Mouse (Mus musculus) kidney, adult 9 months (tissue): ENCODE measurements around the gene Ttc16.

ENCODE experiments used
- DNase-seq: peaks from one replicate; pipeline ENCODE4 v3.0.0; 2022

Ttc16 gene

DNA sequence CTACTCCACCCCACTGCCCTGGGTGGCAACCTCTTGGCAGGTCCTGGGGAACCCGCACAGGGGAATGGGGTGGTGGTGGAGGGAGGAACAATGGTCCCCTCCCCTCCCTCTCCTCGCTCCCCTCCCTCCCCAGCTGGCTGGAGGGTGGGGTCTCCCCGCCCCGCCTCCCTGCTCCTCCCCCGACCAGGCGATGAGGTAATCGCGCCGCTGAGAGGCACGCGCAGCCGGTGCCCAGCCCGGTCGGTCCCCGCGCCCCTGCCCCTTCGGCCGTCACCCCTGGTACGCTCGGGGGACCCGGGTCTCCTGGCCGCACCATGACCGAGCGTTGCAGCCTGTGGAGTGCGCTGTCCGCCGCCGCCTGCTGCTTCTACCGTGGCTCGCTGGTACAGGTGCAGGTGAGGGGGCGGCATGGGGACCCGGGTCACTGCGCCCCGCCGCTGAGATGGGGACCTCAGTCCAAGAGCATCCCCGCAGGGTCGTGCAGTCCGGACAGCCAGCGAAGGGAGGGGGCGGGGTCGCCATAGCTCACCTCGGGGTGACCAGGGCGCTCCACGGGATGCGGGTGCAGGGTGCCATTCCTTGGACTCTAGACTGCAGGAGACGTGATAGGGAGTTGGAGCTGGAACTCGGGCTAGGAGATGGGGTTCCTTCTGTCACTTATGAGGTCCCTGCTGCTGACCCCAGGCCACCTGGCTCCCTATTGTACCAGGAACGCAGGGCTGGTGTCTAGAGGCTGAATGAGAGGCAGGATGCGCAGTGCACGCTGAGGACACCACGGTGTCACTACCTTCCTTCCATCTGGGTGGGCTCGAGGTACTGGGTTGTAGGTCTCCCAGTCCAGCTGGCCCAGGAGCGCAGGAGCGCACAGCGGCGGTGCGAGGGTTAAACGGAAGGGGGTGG is 33.9 kb downstream of the Ttc16 start:
- no peak for DNase-seq

DNA sequence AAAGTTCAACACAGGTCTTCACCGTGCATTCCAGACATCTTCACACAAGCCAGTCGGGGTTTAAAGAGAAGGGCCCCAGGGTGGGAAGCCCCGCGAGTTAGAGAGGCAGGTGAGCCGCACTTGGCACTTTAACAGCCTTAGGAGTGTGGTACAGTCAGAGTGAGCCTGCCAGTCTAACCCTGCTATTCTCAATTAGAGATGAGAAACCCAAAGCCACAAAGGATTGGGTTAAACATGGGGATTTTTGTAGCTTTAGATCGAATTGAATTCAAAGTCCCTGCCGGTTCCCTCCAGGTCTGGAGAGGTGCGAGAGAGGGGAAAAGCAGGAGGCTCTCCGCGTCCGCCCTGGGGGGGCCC is 34.5 kb downstream of the Ttc16 start, which contains the start of gene 6330409D20Rik:
TSS of gene 6330409D20Rik (minus strand) at position 101 of the 357 bp plus-strand sequence.
- DNase-seq: no peak

GRCm38 (mm10) chr2:32739311-32739710 is 36.1 kb downstream of the Ttc16 start:
- DNase-seq: no peak

- DNase-seq: no peak
Measured at GRCm38 (mm10) chr2:32737008-32737407, 38.4 kb downstream of the Ttc16 start.

DNA sequence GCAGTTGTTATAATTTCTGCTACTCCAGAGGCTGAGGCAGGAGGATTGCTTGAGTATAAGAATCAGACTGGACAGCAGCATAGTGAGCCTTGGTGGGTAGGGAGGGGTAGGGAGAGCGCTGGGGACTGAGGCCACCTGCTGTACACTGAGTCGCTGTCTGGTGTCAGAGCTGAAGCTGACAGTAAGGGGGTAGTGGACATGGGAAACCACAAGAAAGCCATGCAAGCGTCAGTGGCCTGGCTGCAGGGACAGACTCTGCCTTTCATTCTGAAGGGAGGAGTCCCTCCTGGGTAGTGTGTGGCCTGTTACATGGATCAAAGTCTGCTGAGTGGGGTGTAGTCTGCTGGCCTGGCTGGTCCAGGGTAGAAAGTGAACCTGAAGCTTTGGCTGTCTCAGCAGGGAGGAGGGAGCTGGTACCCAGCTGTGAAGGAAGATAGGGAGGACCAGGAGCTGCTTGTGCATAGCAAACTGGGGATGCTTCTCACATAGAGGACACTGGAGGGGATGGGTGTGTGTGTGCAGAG is 39.1 kb downstream of the Ttc16 start:
- DNase-seq: no peak

DNA sequence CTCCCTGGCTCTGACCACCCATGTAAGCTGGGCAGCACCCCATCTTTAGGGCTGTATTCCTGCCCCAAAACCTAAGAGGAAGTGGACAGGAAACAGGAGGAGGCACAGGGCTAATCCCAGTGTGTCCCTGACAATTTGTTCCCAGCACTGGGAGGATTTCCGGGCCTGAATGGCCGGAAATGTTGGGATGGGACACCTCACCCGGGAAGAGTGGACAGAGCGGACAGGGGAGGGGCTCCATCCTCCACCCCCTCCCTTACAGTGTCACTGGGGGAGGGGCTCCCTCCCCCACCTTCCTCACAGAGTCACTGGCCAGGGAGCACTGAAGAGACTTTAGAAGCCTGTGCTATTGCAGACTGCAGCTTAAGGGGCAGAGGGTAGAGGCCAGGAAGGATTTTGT is 40.5 kb downstream of the Ttc16 start:
- peak; percentile 78 for DNase-seq

DNA sequence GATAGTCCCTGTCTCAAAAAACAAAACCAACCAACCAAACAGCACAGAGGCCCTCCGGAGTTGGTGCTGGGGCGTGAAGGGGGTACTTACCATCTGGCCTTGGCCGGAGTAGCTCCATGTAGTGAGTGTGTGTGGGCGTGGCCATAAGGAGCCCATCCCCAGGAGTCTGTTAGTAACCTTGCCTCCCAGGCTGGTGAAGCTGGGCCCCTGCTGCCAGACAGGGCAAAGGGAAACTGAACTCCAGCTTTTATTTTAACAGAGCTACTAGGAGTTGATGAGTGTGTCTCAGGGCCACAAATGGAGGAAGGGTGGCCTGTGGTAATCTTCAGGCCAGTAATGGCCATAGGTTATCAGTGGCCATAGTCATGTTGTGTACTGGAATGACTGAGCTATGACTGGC is 41.0 kb downstream of the Ttc16 start:
- no peak for DNase-seq

GRCm38 (mm10) chr2:32732695-32733094 is 42.7 kb downstream of the Ttc16 start:
- no peak for DNase-seq

DNA sequence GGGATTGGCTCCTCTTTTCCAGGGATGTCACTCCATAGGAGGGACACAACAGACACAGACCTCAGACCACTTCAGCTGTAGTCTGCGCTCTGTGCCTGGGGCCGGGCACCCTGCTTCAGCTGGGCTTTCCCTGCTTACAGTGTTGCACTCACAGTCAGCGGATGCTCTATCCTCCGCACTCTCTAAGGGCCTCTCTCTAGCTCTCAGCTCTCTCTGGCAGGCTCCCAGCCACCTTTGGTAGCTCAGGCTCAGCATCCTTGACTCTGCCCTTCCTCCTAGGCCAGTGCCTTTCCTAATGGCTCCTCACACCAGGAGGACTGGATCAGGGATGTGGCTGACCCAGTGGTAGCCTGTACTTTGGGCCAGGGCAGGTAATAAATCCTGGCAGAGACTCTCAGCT is 43.5 kb downstream of the Ttc16 start:
- DNase-seq: no peak

DNA sequence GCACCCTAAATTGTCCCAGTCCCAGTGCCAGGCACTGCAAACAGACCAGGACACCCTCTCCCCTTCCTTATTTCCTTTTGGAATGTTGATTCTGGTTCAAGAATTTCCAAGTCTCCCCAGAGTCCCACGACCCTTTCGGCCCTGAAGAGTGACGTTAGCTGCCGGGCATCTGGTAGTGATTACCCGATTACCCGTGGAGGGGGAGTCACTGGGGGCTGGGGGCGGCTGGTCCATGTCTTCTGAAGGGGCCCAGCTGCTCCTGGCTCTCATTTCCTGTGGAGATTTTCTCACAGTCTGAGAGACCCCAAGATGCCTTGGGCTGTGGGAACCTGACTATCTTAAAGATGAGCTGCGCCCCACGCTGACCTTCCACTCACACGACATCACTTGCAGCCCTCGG is 44.6 kb downstream of the Ttc16 start:
- DNase-seq: no peak

DNA sequence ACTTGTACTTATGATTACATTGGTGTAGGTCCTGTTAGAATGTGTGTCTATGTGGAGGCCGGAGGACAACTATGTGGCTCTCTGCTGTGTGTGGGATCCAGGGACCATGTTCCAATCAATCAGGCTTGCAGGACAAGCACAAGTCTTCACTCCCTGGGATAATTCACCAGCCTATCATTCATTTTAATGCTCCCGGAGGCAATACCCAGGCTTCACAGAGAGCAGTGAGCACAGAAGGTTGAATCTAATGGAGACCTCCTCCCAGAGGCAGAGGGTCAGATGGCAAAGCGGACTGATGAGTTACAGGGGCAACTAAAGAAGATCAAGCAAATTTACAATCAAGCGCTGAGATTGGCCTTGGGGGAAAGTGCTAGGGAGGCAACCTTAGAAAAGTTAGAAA is 45.9 kb downstream of the Ttc16 start:
- DNase-seq: no peak

DNA sequence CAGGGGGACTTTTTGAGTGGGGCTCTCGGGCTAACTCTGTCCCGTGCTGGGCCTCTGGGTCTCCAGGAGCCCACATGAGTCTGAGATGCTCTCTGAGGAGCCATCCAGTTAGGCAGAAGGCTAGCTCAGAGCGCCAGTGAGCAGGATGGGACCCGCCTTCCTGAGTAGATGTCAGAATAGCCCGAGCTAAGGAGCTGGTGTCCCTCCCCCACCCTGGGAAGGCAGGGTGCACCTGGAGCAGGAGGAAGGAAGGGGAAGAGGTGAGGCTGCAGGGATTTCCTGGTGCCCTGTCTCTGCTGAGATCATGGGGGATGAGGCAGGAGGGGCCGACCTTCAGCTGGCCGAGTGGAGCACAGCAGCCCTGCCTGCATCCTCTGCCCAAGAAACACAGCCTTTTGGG is 47.0 kb downstream of the Ttc16 start:
- DNase-seq: peak; percentile 77

- peak; percentile 98 for DNase-seq
Measured at GRCm38 (mm10) chr2:32727435-32727834, 48.0 kb downstream of the Ttc16 start.

DNA sequence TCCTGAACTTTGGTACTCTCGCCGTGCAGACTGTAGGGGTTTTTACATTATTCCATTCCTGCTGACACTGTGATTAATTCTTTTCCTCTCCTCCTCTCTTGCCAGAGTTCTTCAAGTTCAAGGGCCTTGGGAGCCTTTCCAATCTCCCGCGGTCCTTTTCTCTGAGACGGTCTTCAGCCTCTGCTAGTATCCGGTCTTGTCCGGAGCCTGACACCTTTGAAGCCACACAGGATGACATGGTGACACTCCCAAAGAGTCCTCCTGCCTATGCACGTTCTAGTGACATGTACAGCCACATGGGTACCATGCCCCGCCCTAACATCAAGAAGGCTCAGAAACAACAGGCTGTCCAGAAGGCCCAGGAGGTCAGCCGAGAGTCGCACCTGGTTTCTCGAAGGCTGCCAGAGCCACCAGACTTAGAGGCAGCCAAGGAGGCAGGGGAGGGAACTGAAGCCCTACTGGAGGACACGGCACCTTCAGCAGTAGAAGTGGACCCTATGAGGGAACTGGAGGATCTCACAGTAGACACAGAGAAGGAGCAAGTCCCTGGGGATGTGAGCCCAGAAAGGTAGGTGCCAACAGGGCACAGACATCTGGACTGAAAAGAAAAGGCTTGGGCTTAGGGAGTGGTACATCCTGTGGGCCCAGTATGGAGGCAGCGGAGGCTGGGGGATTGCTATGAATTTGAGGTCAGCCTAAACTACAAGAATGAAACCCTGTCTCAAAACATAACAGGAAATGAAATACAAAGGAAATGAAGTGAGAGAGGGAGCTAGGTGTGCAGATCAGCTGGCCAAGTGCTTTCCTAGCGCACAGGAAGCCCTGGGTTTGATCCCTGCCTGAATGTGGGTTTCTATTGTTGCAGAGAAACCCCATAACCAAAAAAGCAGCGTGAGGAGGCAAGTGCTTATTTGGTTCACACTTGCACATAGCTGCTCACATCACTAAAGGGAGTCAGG is 50.3 kb downstream of the Ttc16 start:
- DNase-seq: no peak

DNA sequence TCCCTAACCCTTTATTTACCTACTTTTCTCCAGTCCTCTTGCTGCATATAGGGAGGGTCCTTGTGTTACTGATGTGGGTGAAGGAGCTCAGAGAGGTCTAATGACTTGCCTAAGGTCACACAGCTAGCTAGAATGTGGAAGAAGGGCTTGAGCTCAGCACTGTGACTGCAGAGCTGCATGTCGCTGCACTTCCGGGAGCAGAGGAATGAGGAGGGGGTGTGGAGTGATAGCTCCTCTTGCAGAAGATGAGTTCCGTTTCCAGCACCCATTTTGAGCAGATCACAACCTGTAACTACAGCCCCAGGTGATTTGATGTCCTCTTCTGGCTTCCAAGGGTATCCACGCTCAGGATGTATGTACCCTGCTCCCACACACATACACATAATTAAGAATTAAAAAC is 51.3 kb downstream of the Ttc16 start:
- DNase-seq: no peak

DNA sequence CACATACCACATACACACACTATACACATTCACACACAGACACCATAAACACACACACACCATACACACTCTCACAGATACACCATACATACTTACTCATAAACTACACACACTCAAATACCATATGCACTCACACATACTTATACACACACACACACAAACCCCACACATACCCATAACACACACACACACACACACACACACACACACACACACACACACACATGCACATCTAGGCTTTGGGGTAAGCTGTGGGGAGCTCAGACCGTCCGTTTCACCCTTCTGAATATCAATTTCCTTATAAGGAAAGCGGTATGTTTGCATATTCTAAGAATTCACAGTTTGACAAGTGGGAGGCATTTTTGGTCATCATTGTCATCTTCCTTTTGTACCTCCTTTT is 52.9 kb downstream of the Ttc16 start:
- no peak for DNase-seq

- DNase-seq: no peak
Measured at GRCm38 (mm10) chr2:32722046-32722445, 53.4 kb downstream of the Ttc16 start.

DNA sequence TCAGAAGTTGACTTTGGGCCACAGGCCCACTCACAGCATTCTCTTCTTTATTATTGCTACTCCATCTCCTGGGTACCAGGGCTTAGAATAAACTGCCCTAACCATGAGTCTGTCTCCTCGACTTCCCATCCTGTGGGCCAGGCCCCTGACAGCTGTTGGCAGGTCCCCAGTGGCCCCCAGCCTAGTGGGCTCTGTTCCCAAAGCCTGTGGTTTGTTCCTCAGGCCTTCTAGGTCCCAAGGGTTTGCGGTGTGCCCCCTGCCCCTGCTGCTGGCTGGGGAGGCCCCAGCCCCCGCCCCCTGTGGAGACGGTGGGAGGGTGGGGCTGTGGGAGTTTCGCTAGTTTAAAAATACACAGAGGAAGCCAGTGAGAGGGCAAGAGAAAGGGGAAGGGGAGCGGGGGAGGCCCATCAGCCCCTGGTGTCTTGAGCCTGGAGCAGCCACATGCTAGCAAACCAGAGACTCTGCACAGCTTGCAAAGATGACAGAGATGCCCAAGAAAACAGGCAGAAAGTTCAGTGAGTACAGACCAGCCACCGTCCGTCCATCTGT is 54.7 kb downstream of the Ttc16 start, which contains the start of gene Sh2d3c:
TSS of gene Sh2d3c (plus strand) at position 375 of the 549 bp plus-strand sequence.
- no peak for DNase-seq

DNA sequence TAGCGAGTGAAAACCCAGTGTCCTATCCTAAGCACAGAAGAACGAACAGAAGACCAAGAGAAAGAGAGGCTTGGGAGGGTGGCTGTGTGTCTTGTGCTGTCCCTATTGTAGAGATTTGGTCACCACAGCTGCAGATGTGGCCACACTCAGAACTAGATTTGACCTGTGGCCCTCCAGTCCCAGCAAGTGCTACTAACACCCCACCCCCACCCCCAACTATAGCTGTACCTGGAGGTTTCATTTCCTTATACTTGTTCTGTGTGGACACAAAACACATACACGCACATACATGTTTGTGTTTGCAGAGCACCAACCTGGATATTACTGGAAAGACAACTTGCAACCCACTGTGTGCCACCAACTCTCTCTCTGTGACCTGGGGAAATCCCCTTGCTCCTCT is 55.4 kb downstream of the Ttc16 start:
- no peak for DNase-seq

- no peak for DNase-seq
Measured at GRCm38 (mm10) chr2:32718761-32719160, 56.7 kb downstream of the Ttc16 start.

GRCm38 (mm10) chr2:32714987-32715425 is 60.4 kb downstream of the Ttc16 start:
- no peak for DNase-seq

GRCm38 (mm10) chr2:32714117-32714986 is 61.1 kb downstream of the Ttc16 start:
- DNase-seq: no peak
